Mouse (Mus musculus): ENCODE data around the gene Srsf2.

Gene Srsf2

GRCm38 (mm10) chr11:116832172-116832685 is 20.7 kb downstream of the Srsf2 start:
- DNase-seq (ENCODE audit: low read depth, low spot score) = no peak

GRCm38 (mm10) chr11:116827534-116828165 is 25.2 kb downstream of the Srsf2 start, which contains the start of gene Mxra7:
Gene Mxra7, minus strand, starts transcription at chr11:116828046.
- no peak for DNase-seq (ENCODE audit: low read depth, low spot score)

DNA sequence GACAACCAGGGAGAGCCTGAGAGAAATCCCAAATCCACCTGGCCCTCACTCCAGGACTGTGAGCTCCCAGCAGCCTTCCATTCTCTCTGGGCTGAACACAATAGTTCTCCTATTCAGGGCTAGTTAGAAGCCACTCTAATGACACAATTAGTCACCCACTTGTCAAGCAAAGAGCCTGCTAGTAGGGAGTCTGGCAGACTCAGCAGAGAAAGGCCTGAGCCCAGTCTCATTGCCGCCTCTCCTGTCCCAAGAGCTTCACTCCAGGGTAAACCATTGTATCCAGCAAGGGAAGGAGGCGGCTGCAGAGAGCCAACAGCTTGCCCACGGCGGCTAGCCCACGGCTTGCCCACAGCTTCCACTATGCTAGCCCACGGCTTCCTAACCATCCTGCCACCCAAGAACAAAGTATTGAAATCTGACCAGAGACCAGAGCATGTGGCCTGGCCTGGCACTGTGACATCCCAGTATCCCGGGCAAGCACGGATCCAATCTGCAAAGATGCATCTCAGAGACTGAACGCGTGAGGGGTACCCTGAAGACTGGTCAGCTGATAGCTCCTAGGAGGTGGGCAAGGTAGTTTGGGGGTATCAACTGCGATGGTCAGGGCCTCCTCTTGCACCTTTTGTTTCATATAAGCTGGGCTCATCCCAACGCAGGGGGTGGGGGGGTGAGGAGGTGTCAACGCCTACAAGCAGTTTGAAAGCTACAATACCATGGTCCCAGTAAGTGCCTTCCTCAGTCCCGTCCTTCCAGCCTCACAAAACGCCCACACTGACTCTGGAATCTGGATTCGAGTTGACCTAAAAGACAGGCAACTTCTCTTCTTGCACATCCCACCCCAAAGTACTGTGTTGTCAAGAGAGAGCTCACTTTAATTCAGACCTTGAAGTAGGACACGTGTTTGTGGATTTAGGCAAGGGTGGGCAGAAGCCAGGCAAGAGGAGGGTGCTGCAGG is 26.1 kb downstream of the Srsf2 start:
- DNase-seq (ENCODE audit: low read depth, low spot score) = no peak

- DNase-seq (ENCODE audit: low read depth, low spot score) = no peak
Observed at GRCm38 (mm10) chr11:116825230-116825629, 27.7 kb downstream of the Srsf2 start.

- peak; percentile 43 for DNase-seq (ENCODE audit: low read depth, low spot score)
Observed at GRCm38 (mm10) chr11:116823885-116824284, 29.0 kb downstream of the Srsf2 start.

- no peak for DNase-seq (ENCODE audit: low read depth, low spot score)
Observed at GRCm38 (mm10) chr11:116823255-116823654, 29.6 kb downstream of the Srsf2 start.

- DNase-seq (ENCODE audit: low read depth, low spot score) = peak; percentile 56
Observed at GRCm38 (mm10) chr11:116822626-116823025, 30.3 kb downstream of the Srsf2 start.

DNA sequence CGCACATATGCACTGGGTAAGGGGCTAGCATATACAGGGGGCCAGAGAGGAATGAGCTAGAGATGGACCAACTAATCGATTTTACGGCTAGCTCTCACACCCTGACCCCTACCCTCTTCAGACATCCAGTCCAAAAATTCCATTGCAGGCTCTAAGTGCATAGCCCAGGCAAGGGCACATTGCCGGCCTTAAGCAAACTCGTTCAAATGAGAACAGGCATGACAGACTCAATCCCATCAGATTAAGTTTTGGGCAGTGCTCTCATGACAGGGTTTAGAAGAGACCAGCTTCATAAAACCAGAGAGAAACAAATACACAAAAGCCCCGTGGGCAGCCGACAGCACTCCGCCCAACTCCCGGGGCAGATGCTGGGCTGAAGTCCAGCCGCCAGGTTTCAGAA is 30.7 kb downstream of the Srsf2 start:
- DNase-seq (ENCODE audit: low read depth, low spot score) = no peak

DNA sequence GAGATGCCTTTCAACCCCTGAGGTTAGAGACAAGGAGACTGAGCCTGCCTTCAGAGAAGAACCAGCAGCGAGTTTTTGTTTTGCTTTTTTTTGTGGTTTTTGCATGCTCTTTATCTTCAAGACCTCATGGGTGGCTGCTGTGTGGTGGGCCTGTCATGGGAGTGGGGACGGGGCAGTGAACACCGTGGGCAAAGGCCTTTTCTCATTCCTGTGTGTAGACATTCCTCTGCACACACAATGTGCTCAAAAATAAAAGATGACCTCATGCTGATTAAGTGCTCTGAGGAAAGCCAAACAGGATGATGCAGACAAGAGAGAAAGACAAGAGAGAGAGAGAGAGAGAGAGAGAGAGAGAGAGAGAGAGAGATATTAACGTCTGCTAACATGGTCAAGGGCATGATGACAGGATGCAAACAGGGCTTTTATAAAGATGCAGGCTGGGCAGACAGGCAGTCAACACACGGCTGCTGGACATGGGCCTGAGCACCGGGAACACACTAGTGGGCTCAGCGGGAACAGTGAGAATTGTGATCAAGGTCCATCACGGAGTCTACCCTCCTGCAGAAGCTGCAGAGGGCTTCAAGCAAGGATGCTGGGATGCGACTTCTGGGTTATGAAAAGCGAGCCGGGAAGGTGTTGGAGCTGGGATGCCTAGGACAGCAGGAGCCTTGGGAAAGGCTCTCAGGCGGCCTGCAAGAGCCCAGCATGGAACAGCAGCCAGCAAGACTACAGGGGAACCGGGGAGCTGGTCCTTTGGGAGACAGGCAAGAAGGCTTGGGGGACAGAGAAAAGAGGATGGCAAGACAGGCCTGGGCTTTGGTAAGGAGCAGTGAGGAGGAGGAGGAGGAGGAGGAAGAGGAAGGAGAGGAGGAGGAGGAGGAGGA is 31.6 kb downstream of the Srsf2 start:
- no peak for DNase-seq (ENCODE audit: low read depth, low spot score)

- no peak for DNase-seq (ENCODE audit: low read depth, low spot score)
Observed at GRCm38 (mm10) chr11:116819932-116820593, 32.8 kb downstream of the Srsf2 start.

GRCm38 (mm10) chr11:116818722-116819121 is 34.2 kb downstream of the Srsf2 start:
- DNase-seq (ENCODE audit: low read depth, low spot score) = no peak

GRCm38 (mm10) chr11:116817567-116817966 is 35.3 kb downstream of the Srsf2 start:
- DNase-seq (ENCODE audit: low read depth, low spot score) = no peak

DNA sequence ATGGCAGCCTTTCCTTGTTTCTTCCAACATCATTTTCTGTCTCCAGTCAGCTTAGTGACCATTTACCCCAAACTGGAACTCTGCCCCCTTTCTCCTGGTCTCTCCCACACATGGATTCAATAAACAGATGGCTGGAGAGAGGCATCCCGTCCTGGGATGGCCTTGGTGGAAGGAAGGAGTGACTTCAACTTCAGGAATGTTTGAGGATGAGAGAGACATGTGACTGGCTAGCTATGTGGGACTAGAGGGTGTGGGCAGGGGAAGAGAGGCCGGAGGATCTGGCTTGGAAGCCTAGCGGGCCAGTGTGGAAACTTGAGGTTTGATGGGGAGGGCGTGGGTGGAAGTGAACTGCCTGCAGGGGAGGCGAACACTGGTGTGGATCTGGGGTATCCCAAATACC is 36.1 kb downstream of the Srsf2 start:
- DNase-seq (ENCODE audit: low read depth, low spot score) = no peak

- DNase-seq (ENCODE audit: low read depth, low spot score) = no peak
Observed at GRCm38 (mm10) chr11:116814884-116815415, 37.9 kb downstream of the Srsf2 start.

- DNase-seq (ENCODE audit: low read depth, low spot score) = no peak
Observed at GRCm38 (mm10) chr11:116814076-116814883, 38.6 kb downstream of the Srsf2 start.

GRCm38 (mm10) chr11:116813610-116814009 is 39.3 kb downstream of the Srsf2 start:
- no peak for DNase-seq (ENCODE audit: low read depth, low spot score)

DNA sequence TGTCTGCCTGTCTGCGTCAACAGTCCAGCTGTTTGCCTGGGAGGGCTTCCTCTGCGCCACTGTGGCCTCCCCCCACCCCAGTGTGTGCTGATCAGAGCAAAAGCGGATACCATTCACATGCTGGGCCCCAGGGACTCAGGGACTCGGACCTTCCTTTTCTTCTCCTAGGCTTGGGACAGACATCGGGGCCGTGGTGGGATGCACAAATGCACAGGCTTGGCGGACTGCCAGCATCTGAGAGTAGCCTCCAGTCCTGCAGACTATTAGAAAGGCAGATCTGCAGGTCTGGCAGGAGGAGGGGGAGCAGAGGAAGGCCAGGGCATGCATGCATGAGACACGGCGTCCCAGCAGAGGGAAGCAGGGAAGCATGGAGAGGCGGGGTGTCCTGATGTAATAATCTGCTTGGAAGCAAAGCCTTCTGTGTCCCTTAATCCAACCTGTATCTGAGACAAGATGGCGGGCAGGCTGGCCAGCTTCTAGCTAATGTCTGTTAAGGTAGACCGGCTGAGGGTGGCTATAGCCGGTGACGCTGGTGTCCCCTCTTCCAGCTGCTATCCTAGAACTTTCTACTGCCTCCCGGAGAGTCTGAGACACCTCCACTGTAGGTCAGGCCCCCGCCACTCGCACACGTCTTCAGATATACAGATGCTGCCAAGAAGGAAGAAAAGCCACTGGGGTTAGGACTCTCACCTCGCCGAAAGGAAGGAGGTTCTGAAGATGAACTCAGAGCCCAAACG is 39.9 kb downstream of the Srsf2 start:
- DNase-seq (ENCODE audit: low read depth, low spot score) = no peak

GRCm38 (mm10) chr11:116810983-116811901 is 41.7 kb downstream of the Srsf2 start:
- DNase-seq (ENCODE audit: low read depth, low spot score) = peak; percentile 86

Measured in telencephalon, adult 2 months (tissue).